In the genomic region with DNA sequence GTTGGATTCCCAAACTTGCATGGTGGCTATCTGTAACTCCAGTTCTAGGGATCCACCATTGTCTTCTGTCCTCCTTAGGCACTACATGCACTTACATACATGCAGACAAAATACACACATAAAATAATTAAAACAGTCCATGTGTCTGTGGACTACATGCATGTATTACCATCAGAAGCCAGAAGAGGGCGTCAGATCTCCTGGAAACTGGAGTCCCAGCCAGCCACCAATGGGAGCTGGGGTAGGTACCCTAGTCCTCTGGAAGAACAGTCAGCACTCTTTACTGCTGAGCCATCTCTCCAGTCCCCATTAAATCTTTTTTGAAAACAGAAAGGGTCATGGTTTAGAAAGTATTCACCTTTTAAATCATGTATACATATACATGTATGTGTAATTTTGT, we compare ENCODE assay signal across 10 mouse cellular contexts. TPM values are rescaled to one million over a fixed set of nuclear protein-coding genes. Genes with fewer than 3 reads are reported as not detected.
DNase-seq lines count a peak whose midpoint lies in the region; ATAC-seq and TF ChIP-seq lines count a peak whose summit lies in the region.
"Had no signal": no experiment of that assay in that cellular context is flagged by ENCODE, and none has a peak within 500 bp of the region (broad histone marks: within the 10 kb centered on the region; RNA-seq: fewer than 3 reads in every experiment).

No protein-coding gene starts in this region.

- TF ChIP-seq CTCF in liver, postnatal 0 days (IDR thresholded peaks at IDR 0.05; ENCODE audit: low read depth), result peak; percentile 62

- H3K36me3 ChIP-seq in hindbrain, embryonic 14.5 days (replicated peaks; ENCODE audit: control insufficient read depth, insufficient read depth), result peaks cover 10% of the 10 kb centered on the region
- H3K36me3 ChIP-seq in hindbrain, embryonic 13.5 days, result peaks cover 3% of the 10 kb centered on the region; the same call in 1 of the 2 replicates
- 0 out of 2 replicates have a peak, but pooled peaks cover 6% of the 10 kb centered on the region for H3K36me3 ChIP-seq in liver, postnatal 0 days (replicated peaks; ENCODE audit: insufficient read depth, low read length)

- peak overlapping the region; percentile 90; the same call in 1 of the 2 replicates for H3K27ac ChIP-seq in hindbrain, embryonic 14.5 days
- H3K27ac ChIP-seq in hindbrain, embryonic 13.5 days, result no peak overlapping the region
- no peak overlapping the region; the same call in 1 of the 2 replicates for H3K27ac ChIP-seq in liver, postnatal 0 days (ENCODE audit: low read depth)

- H3K4me3 ChIP-seq in hindbrain, embryonic 14.5 days (replicated peaks; ENCODE audit: low read length), result no peak overlapping the region
- H3K4me3 ChIP-seq in hindbrain, embryonic 13.5 days, result no peak overlapping the region
- no peak overlapping the region for H3K4me3 ChIP-seq in liver, postnatal 0 days (ENCODE audit: low read depth, low read length)
- H3K4me3 ChIP-seq: embryonic facial prominence, embryonic 13.5 days had no signal

- peaks cover 13% of the 10 kb centered on the region for H3K4me1 ChIP-seq in hindbrain, embryonic 14.5 days (replicated peaks; ENCODE audit: control insufficient read depth, insufficient read depth, low read length)
- peaks cover 20% of the 10 kb centered on the region for H3K4me1 ChIP-seq in hindbrain, embryonic 13.5 days (replicated peaks)
- H3K4me1 ChIP-seq in liver, postnatal 0 days (ENCODE audit: insufficient read depth), result peaks cover 10% of the 10 kb centered on the region
- H3K4me1 ChIP-seq: embryonic facial prominence, embryonic 13.5 days had no signal

- H3K4me2 ChIP-seq in hindbrain, embryonic 14.5 days (replicated peaks), result no peak overlapping the region
- no peak overlapping the region for H3K4me2 ChIP-seq in hindbrain, embryonic 13.5 days
- H3K4me2 ChIP-seq in liver, postnatal 0 days (ENCODE audit: low read depth, low read length), result peak overlapping the region; percentile 71; the same call in 1 of the 2 replicates

- H3K9ac ChIP-seq in hindbrain, embryonic 14.5 days, result no peak overlapping the region
- H3K9ac ChIP-seq in hindbrain, embryonic 13.5 days, result no peak overlapping the region
- no peak overlapping the region for H3K9ac ChIP-seq in liver, postnatal 0 days (replicated peaks)
- H3K9ac ChIP-seq: embryonic facial prominence, embryonic 13.5 days had no signal

- no peak for ATAC-seq in hindbrain, embryonic 14.5 days (ENCODE audit: low FRiP score)
- ATAC-seq in hindbrain, embryonic 13.5 days (ENCODE audit: low FRiP score), result no peak
- ATAC-seq in liver, postnatal 0 days, result no peak

- TF ChIP-seq EP300 in liver, postnatal 0 days (IDR thresholded peaks at IDR 0.05; ENCODE audit: low read depth), result no peak

- WGBS in hindbrain, embryonic 14.5 days, result 0% methylated on average over 1 of the region's 1 CpGs
- 7% methylated on average over 1 of the region's 1 CpGs for WGBS in hindbrain, embryonic 13.5 days
- 5% methylated on average over 1 of the region's 1 CpGs for WGBS in liver, postnatal 0 days (ENCODE audit: insufficient replicate concordance)

- DNase-seq in hindbrain, embryonic 14.5 days (ENCODE audit: low spot score), result no peak
- peak; percentile 3 to 29 for DNase-seq in CD8-positive naive resting alpha-beta T cell, adult 2 months (ENCODE audit: low read depth in 2 of 2, low spot score in 2 of 2)
- peak; percentile 73 for DNase-seq in MEL-GATA-1-ER (ENCODE audit: extremely low read depth, low read depth)
- DNase-seq in liver, postnatal 0 days, result peak; percentile 27
- DNase-seq in right cerebral cortex, adult 18-20 months, result no peak
- no peak for DNase-seq in layer of hippocampus, adult 11-12 months (ENCODE audit: low spot score)
- DNase-seq in layer of hippocampus, adult 18-20 months (ENCODE audit: low spot score in 2 of 2), result no peak

- H3K9me3 ChIP-seq in hindbrain, embryonic 14.5 days (ENCODE audit: control insufficient read depth, low read length), result no peaks in the 10 kb centered on the region
- H3K9me3 ChIP-seq in hindbrain, embryonic 13.5 days, result no peaks in the 10 kb centered on the region
- no peaks in the 10 kb centered on the region for H3K9me3 ChIP-seq in liver, postnatal 0 days (ENCODE audit: low read length)
- H3K9me3 ChIP-seq: embryonic facial prominence, embryonic 13.5 days had no signal

- no peaks in the 10 kb centered on the region for H3K27me3 ChIP-seq in hindbrain, embryonic 14.5 days (ENCODE audit: control insufficient read depth, insufficient read depth, low read length)
- no peaks in the 10 kb centered on the region for H3K27me3 ChIP-seq in hindbrain, embryonic 13.5 days
- H3K27me3 ChIP-seq in liver, postnatal 0 days (ENCODE audit: insufficient read depth, low read length), result no peaks in the 10 kb centered on the region
- H3K27me3 ChIP-seq: embryonic facial prominence, embryonic 13.5 days had no signal

RNA-seq across cellular contexts. Expression of a gene that starts 1.3 kb away (rescaled TPM):
- 256 and 283 TPM in 2 replicates for polyA plus RNA-seq in hindbrain, embryonic 14.5 days (2014; fragmentation: Nextera tagmentation; extraction: Ambion mirVana)
- polyA plus RNA-seq in hindbrain, embryonic 13.5 days (2015; fragmentation: Nextera tagmentation; extraction: Ambion mirVana), result 389 and 393 TPM in 2 replicates
- 59.7 and 61.7 TPM in 2 replicates for polyA plus RNA-seq in liver, postnatal 0 days (2015; fragmentation: Nextera tagmentation; extraction: Ambion mirVana)
- total RNA-seq in layer of hippocampus, adult 18-20 months (2021), result 100 to 1,000 TPM; 124 to 147 TPM

RNA-seq across cellular contexts. Expression of a gene that starts 7.1 kb away (rescaled TPM):
- 66.6 and 72.7 TPM in 2 replicates for polyA plus RNA-seq in hindbrain, embryonic 14.5 days (2014; fragmentation: Nextera tagmentation; extraction: Ambion mirVana)
- 60.2 and 63.5 TPM in 2 replicates for polyA plus RNA-seq in hindbrain, embryonic 13.5 days (2015; fragmentation: Nextera tagmentation; extraction: Ambion mirVana)
- polyA plus RNA-seq in liver, postnatal 0 days (2015; fragmentation: Nextera tagmentation; extraction: Ambion mirVana), result 4.0 and 5.3 TPM in 2 replicates
- 100 to 1,000 TPM; 159 to 174 TPM for total RNA-seq in layer of hippocampus, adult 18-20 months (2021)

RNA-seq across cellular contexts. Expression of a gene that starts 21.1 kb away (rescaled TPM):
- polyA plus RNA-seq in hindbrain, embryonic 14.5 days (2014; fragmentation: Nextera tagmentation; extraction: Ambion mirVana), result 0.69 and 0.90 TPM in 2 replicates
- 1.7 and 2.3 TPM in 2 replicates for polyA plus RNA-seq in hindbrain, embryonic 13.5 days (2015; fragmentation: Nextera tagmentation; extraction: Ambion mirVana)
- 0.45 and 4.6 TPM in 2 replicates for polyA plus RNA-seq in liver, postnatal 0 days (2015; fragmentation: Nextera tagmentation; extraction: Ambion mirVana)
- total RNA-seq in layer of hippocampus, adult 18-20 months (2021), result 1 to 10 TPM in 1 of 2 experiments, not detected in 1; 1.1 TPM

RNA-seq across cellular contexts. Expression of a gene that starts 51.6 kb away (rescaled TPM):
- polyA plus RNA-seq in hindbrain, embryonic 14.5 days (2014; fragmentation: Nextera tagmentation; extraction: Ambion mirVana), result 0.96 and 1.3 TPM in 2 replicates
- 0.58 and 1.2 TPM in 2 replicates for polyA plus RNA-seq in hindbrain, embryonic 13.5 days (2015; fragmentation: Nextera tagmentation; extraction: Ambion mirVana)
- polyA plus RNA-seq in liver, postnatal 0 days (2015; fragmentation: Nextera tagmentation; extraction: Ambion mirVana), result 420 and 460 TPM in 2 replicates
- total RNA-seq in layer of hippocampus, adult 18-20 months (2021), result 10 to 100 TPM; 13.9 to 14.4 TPM
- polyA plus RNA-seq: embryonic facial prominence, embryonic 13.5 days; limb, embryonic 11.5 days had no signal

Comparison
In these comparisons a context has a peak if more than half of its experiments do, and no peak if none do; other contexts are left out.
1. DNase-seq: peak in CD8-positive naive resting alpha-beta T cell, adult 2 months (2 of 2), MEL-GATA-1-ER (single experiment) and liver, postnatal 0 days (single experiment); none in hindbrain, embryonic 14.5 days (single experiment), right cerebral cortex, adult 18-20 months (single experiment), layer of hippocampus, adult 11-12 months (single experiment) and layer of hippocampus, adult 18-20 months (0 of 2).